Mouse (Mus musculus) erythroblast, embryonic 14.5 days (primary cell): Measurements from ENCODE around the gene Myoc. TPM values are rescaled to one million over a fixed set of nuclear protein-coding genes. Genes with fewer than 3 reads are reported as not detected.
"Not testable (repeated sequence)": the region's sequence is repeated elsewhere in the genome, so short reads cannot be mapped to it uniquely, and the experiment has no call there.

Experiments
- H3K27me3 ChIP-seq: 2 replicates; pipeline ENCODE4 v1.6.1; 2012; ENCODE audit warnings: inconsistent platforms; ENCODE audit not compliant: control insufficient read depth
- H3K36me3 ChIP-seq: 2 replicates; pipeline ENCODE4 v1.6.1; 2012; ENCODE audit warnings: mild to moderate bottlenecking, inconsistent platforms; ENCODE audit not compliant: control insufficient read depth
- H3K4me1 ChIP-seq: 2 replicates; pipeline ENCODE4 v1.6.1; 2012; ENCODE audit warnings: inconsistent platforms; ENCODE audit not compliant: control insufficient read depth
- H3K4me3 ChIP-seq: replicated peaks from 2 replicates; pipeline ENCODE3; 2012; ENCODE audit warnings: moderate library complexity, mild to moderate bottlenecking, inconsistent platforms
- H3K9me3 ChIP-seq: 2 replicates; pipeline ENCODE4 v1.6.1; 2012; ENCODE audit warnings: low read length, inconsistent platforms, mixed read lengths; ENCODE audit not compliant: control insufficient read depth
- GATA1 ChIP-seq: IDR thresholded peaks from 2 replicates; pipeline ENCODE4 v1.6.1; 2012; ENCODE audit warnings: low read length, inconsistent platforms, mixed read lengths
- TAL1 ChIP-seq: IDR thresholded peaks from 3 replicates; pipeline ENCODE4 v1.6.1; 2012; ENCODE audit warnings: low read length, inconsistent platforms, mixed read lengths
- polyA plus RNA-seq: library from polyadenylated mRNA; stranded (reverse); fragments of >175 nt; gene quantifications from 2 replicates; pipeline ENCODE4 v1.2.3, GENCODE M21; 2012

Gene Myoc
- polyA plus RNA-seq, 1 experiment: not detected

GRCm38 (mm10) chr1:162615511-162615910 is 23.4 kb upstream of the Myoc start:
- Histone ChIP-seq H3K36me3 (no peaks in the 10 kb centered on the region), H3K4me3 (no peak overlapping the region), H3K4me1 (no peaks in the 10 kb centered on the region), H3K27me3 (no peaks in the 10 kb centered on the region), H3K9me3 (0 out of 2 replicates have a peak, but pooled peaks cover 2% of the 10 kb centered on the region)
- TF ChIP-seq TAL1: no peak
- TF ChIP-seq GATA1: no peak

DNA sequence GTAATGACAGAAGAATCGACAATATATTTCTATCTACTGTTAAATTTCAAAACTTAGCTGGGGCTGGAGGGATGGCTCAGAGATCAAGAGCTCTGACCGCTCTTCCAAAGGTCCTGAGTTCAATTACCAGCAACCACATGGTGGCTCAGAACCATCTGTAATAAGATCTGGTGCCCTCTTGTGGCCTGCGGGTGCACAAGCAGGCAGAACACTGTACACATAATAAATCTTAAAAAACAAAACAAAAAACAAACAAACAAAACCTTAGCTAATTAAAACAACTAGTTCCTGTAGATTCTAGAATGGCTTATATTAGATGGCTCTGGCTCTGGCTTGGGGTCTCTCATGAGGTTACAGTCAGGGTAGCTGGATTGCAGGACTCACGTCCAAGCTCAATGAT is 18.5 kb upstream of the Myoc start:
- H3K27me3 ChIP-seq: no peaks in the 10 kb centered on the region
- TF ChIP-seq TAL1 (no peak), GATA1 (no peak)
- H3K4me1 ChIP-seq: no peaks in the 10 kb centered on the region
- H3K36me3 ChIP-seq: no peaks in the 10 kb centered on the region
- 0 out of 2 replicates have a peak, but pooled peaks cover 2% of the 10 kb centered on the region for H3K9me3 ChIP-seq
- H3K4me3 ChIP-seq: no peak overlapping the region

DNA sequence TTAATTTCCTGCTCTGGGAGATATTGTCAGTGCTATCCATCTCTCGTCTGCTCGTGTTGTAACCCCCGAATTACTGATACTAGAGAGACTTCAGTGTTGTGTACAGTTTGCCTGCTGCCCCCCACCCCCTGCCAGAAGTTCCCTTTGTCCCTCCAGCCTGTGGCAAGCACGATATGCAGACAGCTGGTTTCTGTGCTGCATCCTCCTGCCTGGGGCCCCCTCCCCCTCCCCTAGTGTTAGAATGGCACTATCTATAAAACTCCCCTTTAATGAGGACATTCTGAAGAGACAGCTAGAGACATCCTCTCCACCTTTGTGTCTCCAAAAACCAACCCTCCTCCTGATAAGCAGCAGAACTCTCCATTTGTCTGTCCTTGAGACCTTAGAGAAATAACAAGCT is 15.1 kb upstream of the Myoc start:
- TF ChIP-seq TAL1 (no peak), GATA1 (no peak)
- Histone ChIP-seq H3K27me3 (no peaks in the 10 kb centered on the region), H3K9me3 (no peaks in the 10 kb centered on the region), H3K36me3 (no peaks in the 10 kb centered on the region), H3K4me3 (no peak overlapping the region), H3K4me1 (no peaks in the 10 kb centered on the region)

- H3K9me3 ChIP-seq: no peaks in the 10 kb centered on the region
- TF ChIP-seq TAL1 (no peak), GATA1 (no peak)
- H3K4me3 ChIP-seq: no peak overlapping the region
- no peaks in the 10 kb centered on the region for H3K27me3 ChIP-seq
- H3K36me3 ChIP-seq: no peaks in the 10 kb centered on the region
- H3K4me1 ChIP-seq: no peaks in the 10 kb centered on the region
Measured at GRCm38 (mm10) chr1:162625229-162625628, 13.7 kb upstream of the Myoc start.

- H3K27me3 ChIP-seq, H3K4me1 ChIP-seq, H3K4me3 ChIP-seq, H3K9me3 ChIP-seq, H3K36me3 ChIP-seq: not testable (repeated sequence)
Measured at GRCm38 (mm10) chr1:162627821-162628220, 11.1 kb upstream of the Myoc start.

GRCm38 (mm10) chr1:162628326-162628725 is 10.6 kb upstream of the Myoc start:
- H3K4me1 ChIP-seq, H3K9me3 ChIP-seq, H3K4me3 ChIP-seq, H3K36me3 ChIP-seq, H3K27me3 ChIP-seq: not testable (repeated sequence)

GRCm38 (mm10) chr1:162635291-162635931 is 3.5 kb upstream of the Myoc start:
- H3K4me1 ChIP-seq, H3K9me3 ChIP-seq, H3K36me3 ChIP-seq, H3K4me3 ChIP-seq, H3K27me3 ChIP-seq: not testable (repeated sequence)

DNA sequence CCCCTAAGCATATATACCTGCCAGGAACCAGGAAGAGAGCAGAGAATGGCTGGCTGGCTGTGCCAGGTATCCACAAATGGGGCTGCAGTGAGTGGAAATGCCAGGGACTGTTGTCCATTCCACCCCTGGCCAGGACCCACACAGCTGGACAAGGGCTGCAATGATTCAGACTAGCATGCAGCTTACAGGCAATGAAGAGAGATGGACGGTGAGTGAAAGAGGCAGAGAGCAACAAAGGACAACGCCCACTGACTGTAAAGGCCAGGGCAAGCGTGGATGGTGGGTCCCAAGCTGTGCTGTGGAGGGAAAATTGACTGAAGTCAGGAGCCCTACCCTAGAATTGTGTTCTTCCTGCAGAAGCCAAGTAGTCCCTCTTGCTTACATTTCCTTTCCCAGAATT is 2.4 kb upstream of the Myoc start:
- TF ChIP-seq TAL1 (no peak), GATA1 (no peak)
- H3K36me3 ChIP-seq: no peaks in the 10 kb centered on the region
- H3K4me3 ChIP-seq: no peak overlapping the region
- no peaks in the 10 kb centered on the region for H3K9me3 ChIP-seq
- H3K4me1 ChIP-seq: no peaks in the 10 kb centered on the region
- H3K27me3 ChIP-seq: no peaks in the 10 kb centered on the region

GRCm38 (mm10) chr1:162638535-162638934 is 420 bp upstream of the Myoc start:
- no peaks in the 10 kb centered on the region for H3K27me3 ChIP-seq
- H3K4me3 ChIP-seq: no peak overlapping the region
- H3K9me3 ChIP-seq: no peaks in the 10 kb centered on the region
- H3K36me3 ChIP-seq: no peaks in the 10 kb centered on the region
- no peaks in the 10 kb centered on the region for H3K4me1 ChIP-seq
- TF ChIP-seq GATA1: no peak
- TF ChIP-seq TAL1: no peak

DNA sequence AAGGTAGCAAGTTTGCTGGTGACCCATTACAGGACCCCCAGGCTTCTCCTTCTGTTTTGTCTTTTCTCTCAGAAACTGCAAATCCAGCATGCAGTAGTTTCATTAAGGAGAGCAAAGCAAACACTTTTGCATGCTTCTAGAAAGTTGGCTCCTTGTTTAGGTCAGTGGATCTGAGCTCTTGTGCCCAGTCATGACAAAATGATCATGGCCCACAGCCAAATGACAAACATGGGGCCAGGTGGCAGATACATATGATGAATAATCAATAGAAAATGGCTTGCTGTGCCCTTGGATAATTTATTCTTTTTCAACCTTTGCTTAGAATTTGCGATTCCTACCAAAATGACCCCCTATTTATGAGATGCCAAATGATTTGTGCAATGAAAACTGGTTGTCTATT is 906 bp downstream of the Myoc start:
- no peaks in the 10 kb centered on the region for H3K36me3 ChIP-seq
- TF ChIP-seq TAL1 (no peak), GATA1 (no peak)
- H3K4me3 ChIP-seq: no peak overlapping the region
- no peaks in the 10 kb centered on the region for H3K27me3 ChIP-seq
- no peaks in the 10 kb centered on the region for H3K4me1 ChIP-seq
- H3K9me3 ChIP-seq: no peaks in the 10 kb centered on the region
